Mouse (Mus musculus): ENCODE measurements around the gene Rptor. TPM values are rescaled to one million over a fixed set of nuclear protein-coding genes. Genes with fewer than 3 reads are reported as not detected.

The Rptor gene
- total and polyA plus RNA-seq, 2 experiments, result 11.2 to 18.4 TPM

DNA sequence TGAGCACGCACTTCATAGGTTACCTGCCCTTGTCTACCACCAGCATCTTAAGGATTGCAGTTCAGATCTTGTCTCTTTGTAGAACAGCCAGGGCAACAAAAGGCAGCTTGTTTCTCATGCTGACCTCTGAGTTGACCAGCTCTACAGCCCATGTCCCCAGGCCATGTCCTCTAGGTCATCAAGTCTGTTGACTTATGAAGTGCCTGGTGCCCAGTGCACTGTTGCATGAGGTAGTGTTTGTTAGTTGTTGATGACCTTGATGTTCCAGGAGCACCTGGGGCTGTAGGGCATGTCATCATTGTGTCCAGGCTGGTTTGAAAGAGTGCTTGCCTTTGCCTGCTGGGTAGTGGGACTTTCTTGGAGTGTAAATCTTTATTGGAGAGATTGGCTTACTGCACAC, 344.7 kb downstream of the Rptor start:
- no peak overlapping the region for H3K9ac ChIP-seq (ENCODE audit: low read depth, low read length)
- WGBS, result 22% methylated on average over 1 of the region's 1 CpGs
- peaks cover 62% of the 10 kb centered on the region for H3K4me1 ChIP-seq (ENCODE audit: control insufficient read depth, insufficient read depth, low read length)
- no peaks in the 10 kb centered on the region for H3K36me3 ChIP-seq (ENCODE audit: control insufficient read depth, insufficient read depth, low read length)
- peak overlapping the region; percentile 86 for H3K27ac ChIP-seq (replicated peaks; ENCODE audit: insufficient read depth, low read depth, low read length)
- no peak for TF ChIP-seq POLR2A (IDR thresholded peaks at IDR 0.05; ENCODE audit: extremely low read depth, insufficient read depth, low read length)
- no peak for TF ChIP-seq CTCF (IDR thresholded peaks at IDR 0.05; ENCODE audit: low read depth, low read length)
- H3K27me3 ChIP-seq (ENCODE audit: control insufficient read depth, insufficient read depth, low read length), result no peaks in the 10 kb centered on the region
- peaks cover 64% of the 10 kb centered on the region for H3K79me2 ChIP-seq (ENCODE audit: control insufficient read depth, insufficient read depth, low read length)
- peak; percentile 99 for DNase-seq (ENCODE audit: extremely low read depth, low read depth, low spot score)
- H3K4me3 ChIP-seq (ENCODE audit: insufficient read depth, low read depth, low read length), result no peak overlapping the region

DNA sequence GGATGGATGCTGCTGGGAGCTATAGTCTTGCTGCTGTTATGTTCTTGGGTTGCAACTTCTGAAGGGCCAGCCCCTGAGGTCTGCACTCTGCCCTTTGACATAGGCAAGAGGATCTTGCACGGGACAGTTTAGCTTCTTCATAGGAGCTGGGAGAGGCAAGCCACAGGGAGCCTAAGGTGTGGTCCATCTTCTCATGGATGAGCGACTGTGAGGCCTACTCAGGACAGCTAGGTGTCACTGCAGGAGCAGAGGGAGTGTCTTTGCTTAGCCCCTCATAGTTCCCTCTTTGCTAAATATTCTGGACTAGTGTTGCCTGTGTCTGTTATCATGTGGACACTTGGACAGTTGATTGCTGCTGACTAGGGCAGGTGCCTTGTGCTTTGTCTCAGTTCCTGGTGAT, 345.2 kb downstream of the Rptor start:
- Histone ChIP-seq H3K27me3 (ENCODE audit: control insufficient read depth, insufficient read depth, low read length) (no peaks in the 10 kb centered on the region), H3K4me1 (ENCODE audit: control insufficient read depth, insufficient read depth, low read length) (peaks cover 66% of the 10 kb centered on the region), H3K79me2 (ENCODE audit: control insufficient read depth, insufficient read depth, low read length) (peaks cover 69% of the 10 kb centered on the region), H3K9ac (ENCODE audit: low read depth, low read length) (peak overlapping the region; percentile 13; the same call in 1 of the 2 replicates), H3K36me3 (ENCODE audit: control insufficient read depth, insufficient read depth, low read length) (no peaks in the 10 kb centered on the region), H3K27ac (replicated peaks; ENCODE audit: insufficient read depth, low read depth, low read length) (peak overlapping the region; percentile 62), H3K4me3 (ENCODE audit: insufficient read depth, low read depth, low read length) (no peak overlapping the region)
- WGBS, result 19% methylated on average over 2 of the region's 2 CpGs
- no peak for TF ChIP-seq POLR2A (IDR thresholded peaks at IDR 0.05; ENCODE audit: extremely low read depth, insufficient read depth, low read length)
- TF ChIP-seq CTCF (IDR thresholded peaks at IDR 0.05; ENCODE audit: low read depth, low read length), result peak; percentile 30; the same call in 1 of the 2 replicates
- no peak for DNase-seq (ENCODE audit: extremely low read depth, low read depth, low spot score)

DNA sequence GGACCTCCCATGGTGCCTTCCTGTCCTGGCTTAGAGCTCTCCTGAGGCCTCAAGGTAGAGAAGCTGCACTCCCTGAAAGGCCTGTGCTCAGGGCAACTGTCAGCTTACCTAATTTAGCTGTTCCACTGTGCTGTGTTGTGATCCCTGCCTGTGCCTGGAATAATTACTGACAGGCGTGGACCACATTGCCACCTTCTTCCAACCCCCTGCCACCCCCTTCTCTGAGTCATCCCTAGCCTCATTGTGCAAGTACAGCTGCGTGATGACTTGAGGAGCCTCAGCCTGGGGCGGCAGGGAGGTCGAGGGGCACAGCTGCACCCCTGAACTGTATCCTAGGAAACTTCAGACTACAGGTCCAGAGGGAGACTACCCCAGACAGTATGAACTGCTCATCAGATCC, 345.6 kb downstream of the Rptor start:
- no peak overlapping the region for H3K4me3 ChIP-seq (ENCODE audit: insufficient read depth, low read depth, low read length)
- no peaks in the 10 kb centered on the region for H3K27me3 ChIP-seq (ENCODE audit: control insufficient read depth, insufficient read depth, low read length)
- DNase-seq (ENCODE audit: extremely low read depth, low read depth, low spot score), result no peak
- no peaks in the 10 kb centered on the region for H3K36me3 ChIP-seq (ENCODE audit: control insufficient read depth, insufficient read depth, low read length)
- WGBS, result 55% methylated on average over 4 of the region's 4 CpGs
- peaks cover 70% of the 10 kb centered on the region for H3K4me1 ChIP-seq (ENCODE audit: control insufficient read depth, insufficient read depth, low read length)
- H3K27ac ChIP-seq (replicated peaks; ENCODE audit: insufficient read depth, low read depth, low read length), result peak overlapping the region; percentile 62
- TF ChIP-seq CTCF (IDR thresholded peaks at IDR 0.05; ENCODE audit: low read depth, low read length) (no peak), POLR2A (IDR thresholded peaks at IDR 0.05; ENCODE audit: extremely low read depth, insufficient read depth, low read length) (no peak)
- H3K79me2 ChIP-seq (ENCODE audit: control insufficient read depth, insufficient read depth, low read length), result peaks cover 69% of the 10 kb centered on the region
- peak overlapping the region; percentile 13 for H3K9ac ChIP-seq (ENCODE audit: low read depth, low read length)

DNA sequence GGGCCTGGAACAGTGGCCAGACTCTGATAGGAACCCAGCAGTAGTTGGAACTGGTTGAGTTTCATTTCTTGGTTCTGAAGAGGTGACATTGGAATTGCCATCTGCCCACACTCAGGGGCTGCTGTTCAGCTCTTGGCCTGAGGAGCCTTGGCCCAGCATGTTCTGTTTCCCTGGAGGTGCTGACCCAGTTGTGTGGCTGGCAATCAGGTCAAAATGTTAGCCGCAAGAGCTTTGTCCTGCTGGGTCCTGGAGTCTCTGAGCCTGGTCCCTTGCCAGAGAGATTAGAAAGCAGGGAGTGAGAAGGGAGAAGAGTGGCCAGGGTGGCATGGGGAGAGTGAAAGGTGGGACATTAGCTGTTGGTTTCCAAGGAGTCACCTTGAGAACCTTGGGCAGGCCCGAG, 346.1 kb downstream of the Rptor start:
- Histone ChIP-seq H3K9ac (ENCODE audit: low read depth, low read length) (peak overlapping the region; percentile 19; the same call in 1 of the 2 replicates), H3K27ac (replicated peaks; ENCODE audit: insufficient read depth, low read depth, low read length) (peak overlapping the region; percentile 62), H3K27me3 (ENCODE audit: control insufficient read depth, insufficient read depth, low read length) (no peaks in the 10 kb centered on the region), H3K4me1 (ENCODE audit: control insufficient read depth, insufficient read depth, low read length) (peaks cover 75% of the 10 kb centered on the region), H3K36me3 (ENCODE audit: control insufficient read depth, insufficient read depth, low read length) (no peaks in the 10 kb centered on the region), H3K4me3 (ENCODE audit: insufficient read depth, low read depth, low read length) (no peak overlapping the region), H3K79me2 (ENCODE audit: control insufficient read depth, insufficient read depth, low read length) (peaks cover 68% of the 10 kb centered on the region)
- DNase-seq (ENCODE audit: extremely low read depth, low read depth, low spot score), result peak; percentile 82
- TF ChIP-seq CTCF (IDR thresholded peaks at IDR 0.05; ENCODE audit: low read depth, low read length) (no peak), POLR2A (IDR thresholded peaks at IDR 0.05; ENCODE audit: extremely low read depth, insufficient read depth, low read length) (no peak)
- WGBS, result 5% methylated on average over 2 of the region's 2 CpGs

Other genes starting within 250 kb of the Rptor start
- 2.1 and 2.6 TPM in 2 replicates for gene Sgsh, start 247.4 kb upstream of the Rptor start, total RNA-seq (2014; rRNA removed)
- 8.7 and 11.9 TPM in 2 replicates for gene Sgsh, start 247.4 kb upstream of the Rptor start, polyA plus RNA-seq (2012; rRNA removed)
- gene Slc26a11, start 247.3 kb upstream of the Rptor start, total RNA-seq (2014; rRNA removed), result 2.5 and 3.9 TPM in 2 replicates
- gene Slc26a11, start 247.3 kb upstream of the Rptor start, polyA plus RNA-seq (2012; rRNA removed), result 5.3 and 7.5 TPM in 2 replicates
- gene Rnf213, start 209.8 kb upstream of the Rptor start, total RNA-seq (2014; rRNA removed), result 43.4 and 43.5 TPM in 2 replicates
- gene Rnf213, start 209.8 kb upstream of the Rptor start, polyA plus RNA-seq (2012; rRNA removed), result 11.1 and 16.9 TPM in 2 replicates
- 2.3 and 2.6 TPM in 2 replicates for gene Endov, start 111.6 kb upstream of the Rptor start, total RNA-seq (2014; rRNA removed)
- gene Endov, start 111.6 kb upstream of the Rptor start, polyA plus RNA-seq (2012; rRNA removed), result 8.7 and 9.8 TPM in 2 replicates
- 0.07 and 0.09 TPM in 2 replicates for gene Nptx1, start 55.2 kb upstream of the Rptor start, total RNA-seq (2014; rRNA removed)
- gene Nptx1, start 55.2 kb upstream of the Rptor start, polyA plus RNA-seq (2012; rRNA removed), result 0.09 and 0.15 TPM in 2 replicates

Data from liver, adult 2 months (tissue).